ENCODE assay signal across 25 mouse cellular contexts in the genomic region with DNA sequence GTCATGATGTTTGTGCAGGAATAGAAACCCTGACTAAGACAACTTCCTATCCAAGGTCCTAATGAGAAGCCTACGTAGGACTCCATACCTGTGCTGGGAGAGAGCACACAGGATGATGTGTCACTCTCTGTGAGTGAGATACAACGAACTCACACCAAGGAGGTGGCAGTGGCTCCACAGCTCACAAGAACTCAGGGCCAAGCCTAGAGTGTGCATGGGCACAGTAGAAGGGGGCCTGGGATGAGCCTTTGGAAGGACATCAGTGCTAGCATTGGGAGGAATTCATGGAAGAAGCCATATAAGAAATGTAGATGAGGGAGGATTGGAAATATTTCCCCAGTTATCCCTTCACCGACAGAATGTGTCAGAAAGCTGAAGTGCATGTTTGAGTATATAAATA. TPM values are rescaled to one million over a fixed set of nuclear protein-coding genes. Genes with fewer than 3 reads are reported as not detected.
DNase-seq lines count a peak whose midpoint lies in the region; ATAC-seq and TF ChIP-seq lines count a peak whose summit lies in the region.
"Had no signal": no experiment of that assay in that cellular context is flagged by ENCODE, and none has a peak within 500 bp of the region (broad histone marks: within the 10 kb centered on the region; RNA-seq: fewer than 3 reads in every experiment).

No protein-coding gene starts in this region.

- H3K27me3 ChIP-seq in liver, embryonic 12.5 days (replicated peaks): no peaks in the 10 kb centered on the region
- no peaks in the 10 kb centered on the region for H3K27me3 ChIP-seq in liver, postnatal 0 days (ENCODE audit: insufficient read depth, low read length)
- no peaks in the 10 kb centered on the region for H3K27me3 ChIP-seq in liver, embryonic 15.5 days
- H3K27me3 ChIP-seq: forebrain, embryonic 13.5 days; heart, embryonic 12.5 days; heart, embryonic 15.5 days had no signal

- TF ChIP-seq EP300 in liver, postnatal 0 days (IDR thresholded peaks at IDR 0.05; ENCODE audit: low read depth): no peak

- peak; percentile 61 for DNase-seq in heart, adult 11 months
- DNase-seq in heart, adult 9 months (ENCODE audit: low spot score in 2 of 2): no peak
- no peak for DNase-seq in liver, postnatal 0 days
- no peak for DNase-seq in adrenal gland, adult (ENCODE audit: inconsistent age in 2 of 2, low spot score in 1 of 2)
- DNase-seq in gastrocnemius, postnatal 4 days (ENCODE audit: low spot score in 2 of 2): no peak
- DNase-seq: adrenal gland, postnatal 10 days; adrenal gland, postnatal 36 days; cerebellum, adult 9-10 months; cerebellum, postnatal 14 days; gastrocnemius, postnatal 10 days; gastrocnemius, postnatal 36 days; heart, adult 18-20 months; heart, postnatal 10 days; heart, postnatal 36 days had no signal

- H3K4me3 ChIP-seq in liver, embryonic 12.5 days: no peak overlapping the region
- no peak overlapping the region for H3K4me3 ChIP-seq in liver, postnatal 0 days (ENCODE audit: low read depth, low read length)
- H3K4me3 ChIP-seq in liver, embryonic 15.5 days (replicated peaks): no peak overlapping the region
- H3K4me3 ChIP-seq: forebrain, embryonic 10.5 days; forebrain, embryonic 13.5 days; heart, embryonic 12.5 days; heart, embryonic 15.5 days; hindbrain, embryonic 10.5 days; hindbrain, embryonic 13.5 days had no signal

- H3K4me2 ChIP-seq in liver, embryonic 12.5 days: no peak overlapping the region
- H3K4me2 ChIP-seq in liver, postnatal 0 days (ENCODE audit: low read depth, low read length): no peak overlapping the region
- no peak overlapping the region for H3K4me2 ChIP-seq in liver, embryonic 15.5 days
- H3K4me2 ChIP-seq: forebrain, embryonic 13.5 days; heart, embryonic 12.5 days; heart, embryonic 15.5 days; hindbrain, embryonic 13.5 days had no signal

- WGBS in liver, embryonic 12.5 days (ENCODE audit: insufficient replicate concordance): 88% methylated on average over 3 of the region's 3 CpGs
- 87% methylated on average over 3 of the region's 3 CpGs for WGBS in liver, postnatal 0 days (ENCODE audit: insufficient replicate concordance)
- WGBS in liver, embryonic 15.5 days (ENCODE audit: insufficient replicate concordance): 81% methylated on average over 3 of the region's 3 CpGs

- H3K27ac ChIP-seq in liver, embryonic 12.5 days: peak overlapping the region; percentile 79
- H3K27ac ChIP-seq in liver, postnatal 0 days (ENCODE audit: low read depth): no peak overlapping the region
- peak overlapping the region; percentile 61 for H3K27ac ChIP-seq in liver, embryonic 15.5 days (replicated peaks)
- H3K27ac ChIP-seq: forebrain, embryonic 10.5 days; forebrain, embryonic 13.5 days; heart, embryonic 15.5 days; hindbrain, embryonic 10.5 days; hindbrain, embryonic 13.5 days had no signal

- no peaks in the 10 kb centered on the region for H3K36me3 ChIP-seq in liver, embryonic 12.5 days
- no peaks in the 10 kb centered on the region for H3K36me3 ChIP-seq in liver, postnatal 0 days (replicated peaks; ENCODE audit: insufficient read depth, low read length)
- no peaks in the 10 kb centered on the region for H3K36me3 ChIP-seq in liver, embryonic 15.5 days (replicated peaks)
- H3K36me3 ChIP-seq: forebrain, embryonic 10.5 days; heart, embryonic 12.5 days; heart, embryonic 15.5 days; hindbrain, embryonic 10.5 days; hindbrain, embryonic 13.5 days had no signal

- H3K9me3 ChIP-seq in liver, embryonic 12.5 days (replicated peaks): no peaks in the 10 kb centered on the region
- no peaks in the 10 kb centered on the region for H3K9me3 ChIP-seq in liver, postnatal 0 days (ENCODE audit: low read length)
- H3K9me3 ChIP-seq in liver, embryonic 15.5 days (replicated peaks): no peaks in the 10 kb centered on the region
- H3K9me3 ChIP-seq: forebrain, embryonic 10.5 days; forebrain, embryonic 13.5 days; heart, embryonic 12.5 days; heart, embryonic 15.5 days; hindbrain, embryonic 10.5 days; hindbrain, embryonic 13.5 days had no signal

- peaks cover 97% of the 10 kb centered on the region for H3K4me1 ChIP-seq in liver, embryonic 12.5 days
- H3K4me1 ChIP-seq in liver, postnatal 0 days (ENCODE audit: insufficient read depth): peaks cover 42% of the 10 kb centered on the region
- peaks cover 91% of the 10 kb centered on the region for H3K4me1 ChIP-seq in liver, embryonic 15.5 days (replicated peaks)
- H3K4me1 ChIP-seq: forebrain, embryonic 10.5 days; forebrain, embryonic 13.5 days; hindbrain, embryonic 13.5 days had no signal

- H3K9ac ChIP-seq in liver, embryonic 12.5 days: peak overlapping the region; percentile 56; the same call in 1 of the 2 replicates
- H3K9ac ChIP-seq in liver, postnatal 0 days (replicated peaks): no peak overlapping the region
- H3K9ac ChIP-seq in liver, embryonic 15.5 days: no peak overlapping the region
- H3K9ac ChIP-seq: forebrain, embryonic 13.5 days; heart, embryonic 12.5 days; heart, embryonic 15.5 days; hindbrain, embryonic 13.5 days had no signal

- ATAC-seq in liver, embryonic 12.5 days: no peak
- no peak for ATAC-seq in liver, postnatal 0 days
- ATAC-seq in liver, embryonic 15.5 days (ENCODE audit: insufficient read depth): no peak
- ATAC-seq: activated CD4-positive, CD25-positive, alpha-beta regulatory T cell, adult 4 months; forebrain, embryonic 13.5 days; forebrain, embryonic 16.5 days; hindbrain, embryonic 16.5 days had no signal

- no peak for TF ChIP-seq CTCF in liver, postnatal 0 days (IDR thresholded peaks at IDR 0.05; ENCODE audit: low read depth)

RNA-seq across cellular contexts. Expression of gene Fam122a, which starts 38.8 kb away (rescaled TPM):
- 45.1 and 47.6 TPM in 2 replicates for polyA plus RNA-seq in liver, embryonic 12.5 days (2016; fragmentation: Nextera tagmentation; extraction: Ambion mirVana)
- 28.6 and 30.6 TPM in 2 replicates for polyA plus RNA-seq in liver, postnatal 0 days (2015; fragmentation: Nextera tagmentation; extraction: Ambion mirVana)
- polyA plus RNA-seq in liver, embryonic 15.5 days (2015; fragmentation: Nextera tagmentation; extraction: Ambion mirVana): 24.9 and 25.7 TPM in 2 replicates
- total RNA-seq in gastrocnemius, postnatal 4 days (2021): 10 to 100 TPM; 28.9 to 34.9 TPM

RNA-seq across cellular contexts. Expression of gene Pip5k1b, which starts 39.7 kb away (rescaled TPM):
- 9.1 and 9.5 TPM in 2 replicates for polyA plus RNA-seq in liver, embryonic 12.5 days (2016; fragmentation: Nextera tagmentation; extraction: Ambion mirVana)
- polyA plus RNA-seq in liver, postnatal 0 days (2015; fragmentation: Nextera tagmentation; extraction: Ambion mirVana): 3.0 and 4.4 TPM in 2 replicates
- polyA plus RNA-seq in liver, embryonic 15.5 days (2015; fragmentation: Nextera tagmentation; extraction: Ambion mirVana): 8.5 and 9.5 TPM in 2 replicates
- 1 to 10 TPM; 1.7 to 1.9 TPM for total RNA-seq in gastrocnemius, postnatal 4 days (2021)
